Mouse (Mus musculus) frontal cortex, postnatal 25 days (tissue): ENCODE measurements around the gene Apob.
"Not testable (repeated sequence)": the region's sequence is repeated elsewhere in the genome, so short reads cannot be mapped to it uniquely, and the experiment has no call there.

Experiments
- DNase-seq, 2 experiments: peaks; one replicate each; pipeline ENCODE4 v3.0.0; 2022; ENCODE audit warnings: low spot score in 2 of 2

Apob gene

GRCm38 (mm10) chr12:7977466-7978189 lies at the start of gene Apob:
Gene Apob, plus strand, starts transcription at chr12:7977648.
- no peak for DNase-seq

- no peak for DNase-seq
These were observed 45.0 kb upstream of the Apob start for GRCm38 (mm10) chr12:7932405-7932920.

DNA sequence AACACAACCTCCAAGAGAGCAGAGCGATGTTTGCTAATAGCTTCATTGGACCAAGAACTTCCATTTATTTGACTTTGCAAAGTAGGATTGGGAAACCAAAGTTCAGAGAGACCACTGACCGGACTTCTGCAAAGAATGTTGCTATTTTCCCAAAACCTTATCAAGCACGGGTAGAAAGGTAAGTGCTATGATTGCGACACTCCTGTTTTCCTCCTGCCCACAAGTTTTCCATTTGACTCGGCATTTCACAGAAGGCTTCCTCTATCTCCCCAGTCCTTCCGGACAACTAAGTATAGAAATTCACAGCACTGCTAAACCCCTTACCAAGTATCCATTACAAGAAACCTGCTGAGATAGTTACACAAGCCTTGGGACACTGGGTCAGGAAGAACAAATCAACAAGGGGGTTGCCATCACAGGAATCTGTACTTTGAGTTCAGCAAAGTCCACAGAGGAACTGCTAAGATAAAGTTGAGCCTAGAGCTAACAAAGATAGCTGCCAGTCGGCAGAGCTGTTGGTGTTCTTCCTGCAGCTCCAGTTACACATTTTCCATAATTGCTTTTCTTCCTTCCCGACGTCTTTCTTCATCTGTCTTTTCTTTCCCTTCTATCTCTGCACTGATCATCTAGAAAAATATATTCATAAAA lies 27.2 kb upstream of the Apob start:
- no peak for DNase-seq

- DNase-seq, result no peak
These were observed 18.6 kb upstream of the Apob start for GRCm38 (mm10) chr12:7958851-7959250.

- no peak for DNase-seq
These were observed 18.0 kb upstream of the Apob start for GRCm38 (mm10) chr12:7959310-7959918.

- DNase-seq, result no peak
These were observed 15.0 kb upstream of the Apob start for GRCm38 (mm10) chr12:7962314-7962927.

GRCm38 (mm10) chr12:7967221-7967620 lies 10.2 kb upstream of the Apob start:
- DNase-seq, result no peak

DNA sequence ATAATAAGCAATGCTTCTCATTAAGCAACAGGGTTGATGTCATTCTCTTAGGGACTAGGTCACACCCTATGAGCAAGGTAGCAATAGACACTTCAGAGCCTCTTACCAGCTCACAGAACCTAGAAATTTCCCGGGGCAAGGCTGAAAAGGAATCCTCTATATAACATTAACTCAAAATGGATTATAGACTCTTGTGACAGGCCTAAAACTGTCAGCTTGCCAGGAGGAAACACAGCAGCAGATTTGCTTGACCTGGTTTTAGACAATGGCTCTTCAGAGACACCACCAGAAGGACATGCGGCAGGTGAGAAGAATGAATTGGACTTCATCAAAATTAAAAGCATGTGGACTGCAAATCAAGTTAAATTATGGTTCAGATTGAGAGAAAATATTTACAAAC lies 7.1 kb upstream of the Apob start:
- no peak for DNase-seq

- DNase-seq, result no peak
These were observed 6.6 kb upstream of the Apob start for GRCm38 (mm10) chr12:7970817-7971216.

GRCm38 (mm10) chr12:7971736-7972135 lies 5.7 kb upstream of the Apob start:
- no peak for DNase-seq

DNA sequence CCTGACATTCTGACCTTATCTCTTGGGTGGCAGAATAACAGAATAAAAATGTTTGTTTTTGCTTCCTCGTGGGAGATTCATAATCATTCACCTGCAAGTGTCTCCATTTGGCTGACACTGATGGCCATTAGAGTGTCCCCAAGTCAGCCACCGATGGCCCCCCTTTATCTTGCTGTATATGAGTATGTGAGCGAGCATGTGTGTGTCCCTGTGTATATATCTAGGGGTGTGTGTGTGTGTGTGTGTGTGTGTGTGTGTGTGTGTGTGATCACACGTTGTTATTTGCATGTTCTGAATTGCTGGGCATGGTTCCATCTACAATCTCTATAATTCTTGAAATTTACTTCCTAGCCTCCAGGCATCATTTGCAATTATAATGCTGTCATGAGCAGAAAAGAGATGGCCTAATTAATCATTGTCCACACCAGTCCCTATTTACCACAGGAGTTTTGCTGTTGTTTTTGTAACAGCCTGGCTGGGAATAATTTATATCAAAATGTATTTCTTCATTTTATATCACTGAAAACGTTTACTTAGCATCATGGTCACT lies 3.6 kb upstream of the Apob start:
- no peak for DNase-seq

DNA sequence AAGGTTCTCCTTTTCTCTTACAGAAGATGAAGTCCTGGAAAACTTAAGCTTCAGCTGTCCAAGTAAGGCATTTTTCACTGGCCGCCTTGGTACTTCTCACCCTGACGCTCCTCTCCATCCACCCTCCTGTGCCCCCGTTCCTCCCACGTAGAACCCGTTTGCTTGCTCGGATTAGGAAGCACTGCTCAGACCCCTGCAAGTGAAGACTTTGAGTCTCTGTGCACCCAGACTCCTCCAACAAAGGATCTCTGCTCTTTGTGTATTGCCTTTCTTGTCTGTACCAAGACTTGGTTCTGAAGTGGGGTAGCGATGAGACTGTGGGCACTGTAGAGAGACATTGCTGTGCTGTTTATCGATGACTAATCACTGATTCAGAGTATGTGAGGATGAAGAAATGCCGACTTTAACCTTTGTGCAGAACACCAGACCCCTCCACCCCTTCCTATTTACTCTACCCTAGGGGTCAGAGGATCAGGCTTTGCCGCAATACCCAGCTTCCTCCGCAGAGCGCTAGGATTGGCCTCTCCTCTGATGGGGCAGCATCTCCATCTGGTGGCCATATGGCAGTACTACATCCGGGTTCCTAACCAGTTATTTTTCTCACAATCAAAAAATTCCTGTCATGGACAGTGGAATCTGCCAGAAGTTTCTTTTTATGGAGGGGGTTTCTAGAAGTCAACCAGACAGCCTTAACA lies 889 bp downstream of the Apob start:
- DNase-seq, result peak; percentile 73 to 74

- no peak for DNase-seq
These were observed 7.0 kb downstream of the Apob start for GRCm38 (mm10) chr12:7984411-7984810.

DNA sequence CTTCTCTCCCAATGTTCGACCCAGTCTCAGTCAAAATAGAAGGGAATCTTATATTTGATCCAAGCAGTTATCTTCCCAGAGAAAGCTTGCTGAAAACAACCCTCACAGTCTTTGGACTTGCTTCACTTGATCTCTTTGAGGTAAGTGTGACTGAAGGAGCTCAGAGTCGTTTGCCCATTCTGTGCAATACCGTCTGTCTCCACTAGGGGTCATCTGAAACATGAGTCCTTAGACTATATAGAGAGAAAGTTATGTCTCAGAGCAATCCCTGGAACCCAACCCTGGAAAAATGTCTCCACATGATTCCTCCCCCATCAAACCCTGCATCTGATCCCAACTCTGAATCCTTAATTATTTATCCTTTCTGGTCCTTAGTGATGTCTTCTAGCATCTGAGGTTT lies 13.4 kb downstream of the Apob start:
- DNase-seq, result no peak

DNA sequence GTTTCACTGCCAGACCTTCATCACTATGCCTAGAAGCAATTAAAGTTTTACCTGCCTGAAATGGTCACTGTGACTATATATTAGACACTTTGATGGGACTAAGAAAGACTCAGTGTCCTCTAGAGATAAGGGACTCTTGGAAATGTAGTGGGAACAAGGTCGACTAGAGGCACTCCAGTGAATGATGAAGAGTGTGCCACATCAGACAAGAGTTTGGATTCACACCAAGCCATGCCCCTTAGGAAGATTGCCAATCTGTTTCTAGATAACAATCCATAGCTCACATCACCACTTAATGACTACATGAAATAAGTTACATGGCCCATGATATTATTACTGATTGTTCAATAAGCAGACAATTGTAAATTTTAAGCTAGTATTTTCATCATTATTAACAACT lies 14.1 kb downstream of the Apob start:
- DNase-seq, result no peak

GRCm38 (mm10) chr12:8020931-8021330 lies 43.5 kb downstream of the Apob start:
- no peak for DNase-seq

- DNase-seq, result no peak
These were observed 52.1 kb downstream of the Apob start for GRCm38 (mm10) chr12:8029520-8029919.

- no peak for DNase-seq
These were observed 52.6 kb downstream of the Apob start for GRCm38 (mm10) chr12:8030057-8030456.

- not testable (repeated sequence) for DNase-seq
These were observed 53.7 kb downstream of the Apob start for GRCm38 (mm10) chr12:8031169-8031568.

DNA sequence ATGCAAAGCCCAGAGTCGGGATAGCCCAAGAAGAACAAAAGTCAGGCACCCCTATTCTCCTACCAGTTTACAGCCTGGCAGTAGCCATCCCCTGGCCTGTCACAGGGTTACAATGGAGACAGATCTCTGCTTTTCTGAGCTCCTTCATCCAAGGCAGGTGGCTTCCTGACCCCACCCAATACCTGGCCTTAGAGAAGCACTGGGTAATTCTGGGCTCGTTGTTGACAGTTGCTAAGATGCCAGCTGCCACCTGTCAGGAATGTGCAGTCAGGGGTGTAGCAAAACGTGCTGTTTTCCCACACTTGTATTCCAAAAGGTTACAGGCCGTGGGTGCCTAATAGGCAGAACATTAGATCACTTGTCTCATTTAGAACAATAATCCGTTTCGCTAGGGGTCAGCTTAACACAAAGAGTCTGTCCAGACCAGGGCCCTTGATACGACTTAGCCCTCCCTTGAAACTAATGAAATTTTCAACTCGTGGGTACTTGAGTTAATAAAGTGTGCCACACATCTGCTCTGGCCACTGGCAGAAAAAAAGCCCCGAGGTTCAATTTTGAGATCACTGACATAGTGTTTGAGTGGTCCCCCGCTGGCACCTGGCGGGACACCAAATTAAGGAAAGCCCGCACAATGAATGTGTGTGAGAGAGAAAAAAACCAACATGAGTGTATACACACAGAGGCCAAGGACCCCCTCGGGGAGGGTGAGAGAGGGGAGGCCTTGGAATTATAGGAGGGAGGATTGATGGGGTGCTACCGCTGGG lies 54.3 kb downstream of the Apob start:
- DNase-seq, result no peak

- DNase-seq, result no peak
These were observed 54.9 kb downstream of the Apob start for GRCm38 (mm10) chr12:8032359-8032755.
